Mouse (Mus musculus): ENCODE results near the gene Lsg1.

Gene Lsg1

GRCm38 (mm10) chr16:30516993-30517392 lies 70.4 kb downstream of the Lsg1 start:
- DNase-seq (ENCODE audit: low spot score), result no peak

- no peak for DNase-seq (ENCODE audit: low spot score)
Observed at GRCm38 (mm10) chr16:30515418-30515817, 72.0 kb downstream of the Lsg1 start.

GRCm38 (mm10) chr16:30513050-30514024 lies 74.1 kb downstream of the Lsg1 start:
- DNase-seq (ENCODE audit: low spot score), result no peak

- no peak for DNase-seq (ENCODE audit: low spot score)
Observed at GRCm38 (mm10) chr16:30512375-30513049, 74.9 kb downstream of the Lsg1 start.

- no peak for DNase-seq (ENCODE audit: low spot score)
Observed at GRCm38 (mm10) chr16:30511563-30512340, 75.6 kb downstream of the Lsg1 start.

- peak; percentile 83 for DNase-seq (ENCODE audit: low spot score)
Observed at GRCm38 (mm10) chr16:30510504-30511451, 76.6 kb downstream of the Lsg1 start.

All from ovary, postnatal 10 days (tissue).